Mouse (Mus musculus): Measurements from ENCODE around the gene Myo3b.

DNA sequence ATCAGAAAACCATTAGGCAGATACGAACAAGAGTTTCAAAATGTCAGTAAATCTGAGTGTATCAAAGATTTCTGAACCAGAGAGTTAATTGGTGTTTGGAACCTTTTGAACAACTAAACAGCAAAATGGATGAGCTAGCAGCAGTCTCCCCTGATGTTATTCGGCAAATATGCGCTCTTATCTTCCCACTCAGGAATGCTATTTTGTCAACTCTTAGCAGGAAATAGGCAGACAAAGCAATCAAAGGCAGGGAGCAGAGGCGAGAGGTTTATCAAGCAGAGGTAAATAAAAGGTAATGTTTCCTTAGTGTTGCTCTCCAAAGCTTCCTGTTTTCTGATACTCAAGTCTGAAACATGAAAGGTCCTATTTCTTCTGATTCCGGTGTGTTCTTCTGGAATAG, 252.1 kb downstream of the Myo3b start:
- TF ChIP-seq CTCF (IDR thresholded peaks at IDR 0.05; ENCODE audit: low read depth, low read length) (no peak), POLR2A (IDR thresholded peaks at IDR 0.05; ENCODE audit: extremely low read depth, insufficient read depth, low read length) (no peak)

Data from liver, adult 2 months (tissue).